Mouse (Mus musculus) embryonic facial prominence, embryonic 12.5 days (tissue): ENCODE measurements around the gene Rreb1. TPM values are rescaled to one million over a fixed set of nuclear protein-coding genes. Genes with fewer than 3 reads are reported as not detected.

Experiments
- ATAC-seq: fragments of 200-750 bp; cut with Nextera tagmentation; 2 replicates; pipeline ENCODE4 v1.8.0; 2017; ENCODE audit not compliant: insufficient number of reproducible peaks, insufficient read depth, low FRiP score, low TSS enrichment
- H3K27ac ChIP-seq: fragments of 300-500 bp; sonication (generic); 2 replicates; pipeline ENCODE4 v1.5.1; 2016; ENCODE audit warnings: mild to moderate bottlenecking
- H3K27me3 ChIP-seq: fragments of 300-500 bp; sonication (generic); 2 replicates; pipeline ENCODE4 v1.6.1; 2016; ENCODE audit warnings: mild to moderate bottlenecking, moderate library complexity
- H3K36me3 ChIP-seq: fragments of 300-500 bp; sonication (generic); 2 replicates; pipeline ENCODE4 v1.6.1; 2016; ENCODE audit warnings: mild to moderate bottlenecking
- H3K4me1 ChIP-seq: fragments of 300-500 bp; sonication (generic); 2 replicates; pipeline ENCODE4 v1.6.1; 2016
- H3K4me2 ChIP-seq: fragments of 300-500 bp; sonication (generic); replicated peaks from 2 replicates; pipeline ENCODE4 v1.6.1; 2016; ENCODE audit warnings: mild to moderate bottlenecking, moderate library complexity
- H3K4me3 ChIP-seq: fragments of 300-500 bp; sonication (generic); 2 replicates; pipeline ENCODE4 v1.5.1; 2016; ENCODE audit warnings: mild to moderate bottlenecking
- H3K9ac ChIP-seq: fragments of 300-500 bp; sonication (generic); 2 replicates; pipeline ENCODE4 v1.6.1; 2016; ENCODE audit warnings: mild to moderate bottlenecking, moderate library complexity
- H3K9me3 ChIP-seq: fragments of 300-500 bp; sonication (generic); 2 replicates; pipeline ENCODE4 v1.6.1; 2016; ENCODE audit warnings: mild to moderate bottlenecking, moderate library complexity
- WGBS: fragments of 180-500 bp; shearing (Covaris S2); methylation state at CpG from one replicate; pipeline ENCODE4 v1.1.7; 2016; 5-methylcytosine and 5-hydroxymethylcytosine counted together
- polyA plus RNA-seq: library from polyadenylated mRNA; unstranded; fragments of >200 nt; fragmentation: Nextera tagmentation; extraction: Ambion mirVana; gene quantifications from 2 replicates; pipeline ENCODE4 v1.2.1, GENCODE M21; 2016

Gene Rreb1
- polyA plus RNA-seq, 1 experiment from 2014 or later: 10.1 TPM

GRCm38 (mm10) chr13:37980346-37980745 lies 202.1 kb downstream of the Rreb1 start:
- no peak for ATAC-seq
- Histone ChIP-seq H3K9ac (no peak overlapping the region), H3K4me2 (no peak overlapping the region), H3K4me3 (no peak overlapping the region), H3K9me3 (no peaks in the 10 kb centered on the region), H3K27me3 (no peaks in the 10 kb centered on the region), H3K4me1 (no peaks in the 10 kb centered on the region), H3K27ac (no peak overlapping the region), H3K36me3 (peaks cover 76% of the 10 kb centered on the region)
- WGBS: 92% methylated on average over 10 of the region's 10 CpGs

- WGBS: 96% methylated on average over 5 of the region's 5 CpGs
- Histone ChIP-seq H3K27me3 (no peaks in the 10 kb centered on the region), H3K4me1 (no peaks in the 10 kb centered on the region), H3K4me2 (no peak overlapping the region), H3K4me3 (no peak overlapping the region), H3K9ac (no peak overlapping the region), H3K27ac (no peak overlapping the region), H3K36me3 (peaks cover 82% of the 10 kb centered on the region), H3K9me3 (no peaks in the 10 kb centered on the region)
- no peak for ATAC-seq
Measured at GRCm38 (mm10) chr13:37981063-37981462, 202.9 kb downstream of the Rreb1 start.

GRCm38 (mm10) chr13:37986166-37986565 lies 208.0 kb downstream of the Rreb1 start:
- no peak overlapping the region for H3K9ac ChIP-seq
- H3K4me3 ChIP-seq: no peak overlapping the region
- WGBS: 78% methylated on average over 10 of the region's 10 CpGs
- H3K27me3 ChIP-seq: no peaks in the 10 kb centered on the region
- no peaks in the 10 kb centered on the region for H3K4me1 ChIP-seq
- no peak for ATAC-seq
- no peaks in the 10 kb centered on the region for H3K9me3 ChIP-seq
- H3K36me3 ChIP-seq: peaks cover 90% of the 10 kb centered on the region
- no peak overlapping the region for H3K27ac ChIP-seq
- no peak overlapping the region for H3K4me2 ChIP-seq

GRCm38 (mm10) chr13:37989701-37990100 lies 211.5 kb downstream of the Rreb1 start:
- no peak overlapping the region for H3K4me2 ChIP-seq
- H3K4me1 ChIP-seq: 0 out of 2 replicates have a peak, but pooled peaks cover 2% of the 10 kb centered on the region
- no peak overlapping the region for H3K9ac ChIP-seq
- H3K27me3 ChIP-seq: no peaks in the 10 kb centered on the region
- 93% methylated on average over 8 of the region's 8 CpGs for WGBS
- H3K36me3 ChIP-seq: peaks cover 61% of the 10 kb centered on the region
- H3K9me3 ChIP-seq: no peaks in the 10 kb centered on the region
- no peak overlapping the region for H3K27ac ChIP-seq
- no peak for ATAC-seq
- no peak overlapping the region for H3K4me3 ChIP-seq

GRCm38 (mm10) chr13:37992638-37993371 lies 214.6 kb downstream of the Rreb1 start:
- Histone ChIP-seq H3K4me3 (peak overlapping the region; percentile 93), H3K27ac (peak overlapping the region; percentile 95; the same call in 1 of the 2 replicates), H3K9me3 (no peaks in the 10 kb centered on the region), H3K9ac (peak overlapping the region; percentile 97), H3K36me3 (peaks cover 35% of the 10 kb centered on the region), H3K4me1 (0 out of 2 replicates have a peak, but pooled peaks cover 2% of the 10 kb centered on the region), H3K4me2 (peak overlapping the region; percentile 73), H3K27me3 (0 out of 2 replicates have a peak, but pooled peaks cover 2% of the 10 kb centered on the region)
- no peak for ATAC-seq
- 8% methylated on average over 10 of the region's 10 CpGs for WGBS

- peak overlapping the region; percentile 73 for H3K4me2 ChIP-seq
- peak overlapping the region; percentile 93 for H3K4me3 ChIP-seq
- 0 out of 2 replicates have a peak, but pooled peaks cover 2% of the 10 kb centered on the region for H3K4me1 ChIP-seq
- WGBS: 1% methylated on average over 17 of the region's 17 CpGs
- H3K27ac ChIP-seq: peak overlapping the region; percentile 95
- peaks cover 30% of the 10 kb centered on the region for H3K36me3 ChIP-seq
- peak overlapping the region; percentile 97 for H3K9ac ChIP-seq
- no peaks in the 10 kb centered on the region for H3K9me3 ChIP-seq
- peak; percentile 30; the same call in 1 of the 2 replicates for ATAC-seq
- 0 out of 2 replicates have a peak, but pooled peaks cover 2% of the 10 kb centered on the region for H3K27me3 ChIP-seq
Measured at GRCm38 (mm10) chr13:37993376-37993703, 215.1 kb downstream of the Rreb1 start.

- peak within 1 kb of the TSS; percentile 95 for H3K27ac ChIP-seq
- peak within 1 kb of the TSS; percentile 93 for H3K4me3 ChIP-seq
- H3K36me3 ChIP-seq: peaks cover 24% of the 10 kb centered on the region
- WGBS: under 1% methylated on average over 85 of the region's 89 CpGs
- H3K4me2 ChIP-seq: peak within 1 kb of the TSS; percentile 73
- H3K9ac ChIP-seq: peak within 1 kb of the TSS; percentile 97
- ATAC-seq: peak; percentile 93
- no peaks in the 10 kb centered on the region for H3K9me3 ChIP-seq
- H3K4me1 ChIP-seq: 0 out of 2 replicates have a peak, but pooled peaks cover 2% of the 10 kb centered on the region
- 0 out of 2 replicates have a peak, but pooled peaks cover 2% of the 10 kb centered on the region for H3K27me3 ChIP-seq
Measured at GRCm38 (mm10) chr13:37993704-37994404, 215.7 kb downstream of the Rreb1 start, which contains the start of gene Ssr1. Gene Ssr1, minus strand, starts transcription at chr13:37994217.

- H3K27ac ChIP-seq: peak overlapping the region; percentile 95
- H3K27me3 ChIP-seq: 0 out of 2 replicates have a peak, but pooled peaks cover 2% of the 10 kb centered on the region
- H3K9ac ChIP-seq: peak overlapping the region; percentile 97; the same call in 1 of the 2 replicates
- ATAC-seq: peak; percentile 55
- H3K4me1 ChIP-seq: 0 out of 2 replicates have a peak, but pooled peaks cover 2% of the 10 kb centered on the region
- H3K4me3 ChIP-seq: peak overlapping the region; percentile 93
- peak overlapping the region; percentile 45 for H3K4me2 ChIP-seq
- 24% methylated on average over 7 of the region's 7 CpGs for WGBS
- no peaks in the 10 kb centered on the region for H3K9me3 ChIP-seq
- H3K36me3 ChIP-seq: peaks cover 19% of the 10 kb centered on the region
Measured at GRCm38 (mm10) chr13:37994405-37994749, 216.2 kb downstream of the Rreb1 start.

- Histone ChIP-seq H3K27ac (no peak overlapping the region), H3K36me3 (no peaks in the 10 kb centered on the region), H3K9me3 (no peaks in the 10 kb centered on the region), H3K27me3 (0 out of 2 replicates have a peak, but pooled peaks cover 2% of the 10 kb centered on the region), H3K4me1 (no peaks in the 10 kb centered on the region), H3K4me3 (no peak overlapping the region), H3K4me2 (no peak overlapping the region), H3K9ac (no peak overlapping the region)
- no peak for ATAC-seq
- WGBS: 80% methylated on average over 3 of the region's 3 CpGs
Measured at GRCm38 (mm10) chr13:37999713-38000112, 221.5 kb downstream of the Rreb1 start.
